Mouse (Mus musculus) MEL-GATA-1-ER (cell line): ENCODE measurements around the gene Gtf2i.

ENCODE experiments used
- DNase-seq: peaks from one replicate; pipeline ENCODE4 v3.0.0-alpha.2; 2012; ENCODE audit warnings: low read depth; ENCODE audit errors: extremely low read depth

The Gtf2i gene

GRCm38 (mm10) chr5:134244890-134245289, 69.7 kb downstream of the Gtf2i start:
- DNase-seq, result no peak

DNA sequence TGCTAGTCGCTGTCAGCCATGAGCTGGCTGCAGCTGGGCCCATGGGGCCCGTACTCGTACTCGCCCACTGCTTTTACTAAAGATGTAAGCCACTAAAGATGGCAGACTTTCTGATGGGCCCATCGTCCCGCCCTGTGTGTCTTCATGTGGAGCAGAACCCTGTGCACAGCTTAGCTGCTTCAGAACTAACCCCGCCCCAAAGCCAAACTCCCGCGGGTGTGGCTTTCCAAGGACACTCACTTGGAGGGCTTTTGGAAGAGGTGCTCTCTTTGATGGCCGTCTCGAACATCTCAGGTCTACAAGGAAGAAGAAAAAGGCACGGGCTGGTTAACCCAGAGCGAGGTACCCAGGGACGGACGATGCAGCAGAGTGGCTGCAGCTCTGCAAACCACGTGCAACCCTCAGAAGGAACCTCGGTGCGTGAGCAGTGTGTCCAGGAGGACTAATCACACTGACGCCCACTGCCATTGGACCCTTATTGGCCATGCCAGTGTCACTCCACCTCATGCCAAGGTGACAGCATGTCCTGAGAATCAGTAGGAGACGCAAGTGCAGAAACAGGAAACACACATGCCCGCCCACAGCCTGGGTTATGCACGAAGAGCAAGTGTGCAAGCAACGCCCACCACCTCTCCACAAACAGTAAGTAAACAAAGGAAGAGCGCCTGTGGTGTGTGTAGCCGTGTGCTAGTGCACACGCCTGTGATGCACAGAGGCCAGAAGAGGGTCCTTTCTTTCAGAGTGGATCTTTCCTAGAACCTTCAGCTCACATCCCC, 70.7 kb downstream of the Gtf2i start:
- no peak for DNase-seq

DNA sequence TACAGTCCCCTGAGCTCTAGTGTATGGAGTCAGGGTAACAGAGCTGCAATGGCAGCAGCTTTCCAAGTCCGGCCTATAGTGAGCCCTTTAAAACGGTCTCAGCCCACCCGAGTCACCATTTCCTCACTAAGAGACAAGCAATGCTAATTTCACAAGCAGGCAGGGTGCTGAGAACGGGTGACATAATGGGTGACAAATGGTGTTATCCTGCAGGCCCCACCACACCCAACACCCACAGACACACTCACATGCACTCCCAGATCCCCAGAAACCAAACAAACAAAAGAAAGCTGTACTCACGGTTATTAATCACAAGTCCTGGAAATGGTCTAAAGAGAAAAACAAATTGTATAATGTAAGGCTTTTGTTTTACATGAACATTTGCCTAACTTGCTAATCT, 72.7 kb downstream of the Gtf2i start:
- no peak for DNase-seq

- no peak for DNase-seq
Measured at GRCm38 (mm10) chr5:134237936-134238760, 76.4 kb downstream of the Gtf2i start.

DNA sequence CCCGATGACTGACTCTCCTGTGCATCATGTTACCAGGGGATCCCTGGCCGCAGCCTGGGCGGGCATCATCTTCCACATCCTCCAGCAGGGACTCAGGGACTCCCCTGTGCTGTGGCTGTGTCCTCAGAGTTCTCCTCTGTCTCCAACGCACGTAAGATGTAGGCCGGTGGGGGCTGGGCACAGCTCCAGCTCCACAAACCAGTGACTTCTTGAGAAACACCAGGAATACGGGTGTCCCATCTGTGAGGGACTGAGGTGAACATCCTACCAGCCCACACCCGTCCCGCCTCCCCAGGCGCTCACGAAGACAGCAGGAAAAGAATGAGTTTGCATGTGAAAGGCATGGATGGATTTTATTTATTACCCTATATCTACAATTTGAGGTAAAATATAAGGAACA, 77.1 kb downstream of the Gtf2i start:
- DNase-seq, result no peak

DNA sequence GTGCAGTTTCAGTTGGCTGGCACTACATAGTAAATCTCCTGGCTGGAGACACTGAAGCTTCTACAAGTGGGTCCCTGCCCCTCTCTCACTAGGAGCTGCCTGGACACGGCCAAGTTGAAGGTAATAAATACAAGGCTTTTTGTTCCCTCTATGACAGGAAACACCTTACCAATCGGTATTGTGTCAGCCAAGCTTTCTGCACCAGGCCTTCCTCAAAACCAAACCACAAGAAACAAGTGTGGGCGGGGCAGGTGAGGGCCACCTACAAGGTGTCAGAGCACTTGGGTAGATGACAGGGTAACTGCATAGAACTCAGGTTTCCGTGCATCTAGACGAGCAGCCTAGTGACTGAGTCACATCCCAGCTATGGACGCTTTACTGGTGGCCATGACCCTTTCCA, 77.8 kb downstream of the Gtf2i start:
- DNase-seq, result no peak

GRCm38 (mm10) chr5:134236241-134236640, 78.3 kb downstream of the Gtf2i start:
- no peak for DNase-seq

GRCm38 (mm10) chr5:134235111-134235510, 79.4 kb downstream of the Gtf2i start:
- no peak for DNase-seq

DNA sequence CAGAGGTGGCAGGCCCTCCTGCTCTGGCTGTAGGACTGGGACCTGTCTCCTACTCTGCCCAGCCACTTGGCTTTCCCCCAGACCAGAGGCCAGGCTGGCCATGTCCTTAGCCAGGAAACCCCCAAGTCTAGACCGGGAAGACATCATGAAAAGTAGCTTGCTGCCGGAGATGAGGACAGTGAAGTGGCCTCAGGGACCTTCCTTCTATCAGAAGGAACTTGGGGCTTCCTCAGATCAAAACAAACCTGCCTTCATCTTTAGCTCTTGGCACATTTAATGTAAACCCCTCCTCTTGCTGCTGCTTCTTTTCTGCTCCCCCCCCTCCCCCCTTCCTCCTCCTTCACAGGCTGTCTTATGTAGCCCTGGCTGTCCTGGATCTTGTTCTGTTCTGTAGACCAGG, 80.4 kb downstream of the Gtf2i start:
- DNase-seq, result no peak

DNA sequence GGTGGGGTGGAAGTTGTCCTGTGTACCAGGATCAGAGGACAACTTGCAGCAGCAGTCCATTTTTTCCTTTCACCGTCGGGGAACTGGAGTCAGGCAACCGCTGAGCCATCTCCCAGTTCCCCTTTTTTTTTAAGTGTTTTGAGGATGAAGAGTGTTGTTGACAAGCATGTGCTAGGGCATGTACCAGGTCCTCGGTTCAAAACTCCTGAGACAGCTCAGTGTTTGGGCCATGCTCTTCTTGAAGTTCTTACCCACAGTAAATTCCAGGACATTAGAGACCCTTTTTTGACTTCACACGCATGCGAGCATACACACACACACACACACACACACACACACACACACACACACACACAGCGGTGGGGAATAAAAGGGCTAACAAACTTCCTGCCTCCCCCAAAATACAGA, 81.3 kb downstream of the Gtf2i start:
- peak; percentile 46 for DNase-seq

- DNase-seq, result no peak
Measured at GRCm38 (mm10) chr5:134232568-134232967, 82.0 kb downstream of the Gtf2i start.

DNA sequence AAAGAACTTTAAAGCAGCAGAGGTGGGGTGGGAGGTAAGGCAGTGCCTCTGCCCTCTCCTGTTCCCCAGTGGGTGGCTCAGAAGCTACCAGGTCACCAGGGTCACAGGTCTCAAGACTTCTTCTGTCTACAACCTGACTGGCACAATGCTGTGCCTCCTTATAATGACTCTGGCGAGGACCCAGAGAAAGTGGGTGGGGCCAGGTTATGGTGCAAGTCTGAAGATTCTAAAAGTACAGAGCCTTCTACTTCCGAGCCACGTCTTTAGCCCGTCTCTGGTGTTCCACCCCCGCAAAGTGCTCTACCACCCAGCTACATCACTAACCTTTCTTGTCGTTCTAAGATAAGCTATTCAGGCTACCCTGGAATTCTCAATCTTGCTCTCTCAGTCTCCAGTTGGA, 82.4 kb downstream of the Gtf2i start:
- no peak for DNase-seq

DNA sequence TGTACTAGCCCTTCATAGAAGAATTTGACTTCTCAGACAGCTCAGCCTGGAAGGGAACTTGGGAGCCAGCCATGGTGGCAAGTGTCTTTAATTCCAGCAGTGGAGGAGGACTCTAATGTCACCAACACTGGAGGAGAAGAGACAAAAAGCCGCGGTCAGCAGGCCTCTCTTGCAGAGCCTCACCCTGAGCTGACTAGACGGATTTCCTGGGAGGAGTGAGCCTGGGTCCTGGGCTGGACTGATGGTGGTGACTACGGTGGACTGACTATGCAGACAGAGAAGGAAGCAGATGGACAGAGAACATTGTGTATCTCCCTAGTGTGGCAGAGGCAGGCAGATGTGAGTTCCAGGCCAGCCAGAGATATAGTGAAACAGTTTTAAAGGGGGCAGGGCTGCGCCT, 83.2 kb downstream of the Gtf2i start:
- DNase-seq, result no peak

- DNase-seq, result peak; percentile 61
Measured at GRCm38 (mm10) chr5:134229391-134229790, 85.2 kb downstream of the Gtf2i start, which contains the start of gene Ncf1. Gene Ncf1, minus strand, starts transcription at chr5:134229625.

GRCm38 (mm10) chr5:134228249-134228638, 86.3 kb downstream of the Gtf2i start:
- no peak for DNase-seq

DNA sequence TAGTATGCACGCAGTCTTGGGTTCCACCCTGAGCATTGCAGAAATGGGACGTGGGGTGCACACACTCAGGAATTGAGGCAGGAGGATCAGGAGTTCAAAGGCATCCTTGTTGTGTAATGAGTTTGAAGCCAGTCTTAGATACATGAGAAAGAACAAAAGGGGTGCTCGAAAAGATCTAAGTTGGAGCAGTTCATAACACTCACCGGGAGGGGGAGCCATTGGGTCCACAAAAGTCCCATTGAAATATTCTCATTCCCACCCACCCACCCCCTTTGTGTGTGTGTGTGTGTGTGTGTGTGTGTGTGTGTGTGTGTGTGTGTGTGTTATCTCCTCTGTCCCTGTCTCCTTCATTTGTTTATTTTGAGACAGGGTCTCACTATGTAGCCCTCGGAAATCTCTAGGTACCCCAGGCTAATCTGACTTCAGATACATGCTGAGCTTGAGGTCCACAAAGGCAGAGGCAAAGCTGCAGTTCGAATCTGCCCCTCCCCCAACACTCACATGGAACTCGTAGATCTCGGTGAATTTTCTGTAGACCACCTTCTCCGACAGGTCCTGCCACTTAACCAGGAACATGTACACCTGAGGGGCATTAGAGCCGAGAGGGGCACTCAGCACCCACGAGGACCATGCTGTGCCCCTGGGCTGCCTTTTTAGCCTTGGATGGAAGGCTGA, 86.8 kb downstream of the Gtf2i start:
- DNase-seq, result no peak

GRCm38 (mm10) chr5:134226946-134227345, 87.6 kb downstream of the Gtf2i start:
- no peak for DNase-seq

- no peak for DNase-seq
Measured at GRCm38 (mm10) chr5:134225110-134225901, 89.3 kb downstream of the Gtf2i start.

GRCm38 (mm10) chr5:134221708-134222150, 92.8 kb downstream of the Gtf2i start:
- no peak for DNase-seq

DNA sequence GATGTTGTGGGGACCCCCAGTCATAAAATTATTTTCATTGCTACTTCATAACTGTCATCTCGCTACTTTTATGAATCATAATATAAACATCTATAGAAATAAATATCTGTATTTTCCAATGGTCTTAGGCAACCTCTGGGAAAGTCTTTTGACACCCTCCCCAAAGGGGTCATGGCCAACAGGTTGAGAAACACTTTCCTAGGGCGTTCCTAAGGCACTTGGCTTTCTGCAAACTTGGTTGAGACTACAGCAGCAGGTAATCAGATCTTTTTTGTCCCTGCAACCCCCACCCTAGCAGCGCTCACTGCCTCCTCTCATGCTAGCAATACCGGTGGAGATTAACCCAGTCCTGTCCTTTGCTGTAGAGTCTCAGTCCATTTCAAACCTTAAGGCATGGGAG, 93.3 kb downstream of the Gtf2i start:
- DNase-seq, result no peak

DNA sequence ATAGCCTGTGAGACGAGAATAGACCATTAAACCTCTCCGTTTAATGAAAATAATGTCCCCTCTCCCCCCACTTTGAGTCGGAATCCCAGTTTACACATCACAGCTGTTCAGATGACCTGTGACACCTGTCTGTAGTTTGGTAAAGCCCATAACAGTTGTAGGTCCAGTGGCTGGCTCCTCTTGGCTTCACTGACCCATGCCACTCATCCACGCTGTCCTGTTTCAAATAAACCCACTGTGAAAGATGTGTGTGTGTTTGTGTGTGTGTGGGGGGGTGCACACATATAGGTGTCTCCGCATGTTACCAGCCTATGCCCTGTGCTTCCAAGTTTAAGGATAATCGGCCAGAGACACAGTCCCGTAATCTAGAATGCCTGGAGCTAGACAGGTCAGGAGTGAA, 96.7 kb downstream of the Gtf2i start:
- no peak for DNase-seq
